Mouse (Mus musculus) thymus, adult 2 months (tissue): ENCODE data around the gene Cenpu. TPM values are rescaled to one million over a fixed set of nuclear protein-coding genes. Genes with fewer than 3 reads are reported as not detected.

Experiments
- DNase-seq: peaks from one replicate; pipeline ENCODE4 v3.0.0; 2021
- H3K27ac ChIP-seq: fragments of 200-500 bp; 2 replicates; pipeline ENCODE4 v1.5.1; 2012; ENCODE audit warnings: low read length, control low read depth; ENCODE audit not compliant: control insufficient read depth, insufficient read depth
- H3K27me3 ChIP-seq: fragments of 200-500 bp; 2 replicates; pipeline ENCODE4 v1.6.1; 2012; ENCODE audit warnings: mild to moderate bottlenecking, low read length, moderate library complexity, mixed read lengths; ENCODE audit not compliant: control insufficient read depth, insufficient read depth
- H3K36me3 ChIP-seq: fragments of 200-500 bp; 2 replicates; pipeline ENCODE4 v1.6.1; 2012; ENCODE audit warnings: mild to moderate bottlenecking, low read length, moderate library complexity; ENCODE audit not compliant: control insufficient read depth, insufficient read depth
- H3K4me1 ChIP-seq: fragments of 200-500 bp; replicated peaks from 2 replicates; pipeline ENCODE4 v1.6.1; 2012; ENCODE audit warnings: low read length; ENCODE audit not compliant: control insufficient read depth, insufficient read depth
- H3K4me3 ChIP-seq: fragments of 200-500 bp; 2 replicates; pipeline ENCODE4 v1.5.1; 2012; ENCODE audit warnings: mild to moderate bottlenecking, low read length, control low read depth, moderate library complexity; ENCODE audit not compliant: control insufficient read depth, insufficient read depth
- CTCF ChIP-seq: fragments of 200-500 bp; IDR thresholded peaks from 2 replicates; pipeline ENCODE4 v1.5.1; 2012; ENCODE audit warnings: mild to moderate bottlenecking, control low read depth, low read length, moderate library complexity, borderline replicate concordance; ENCODE audit not compliant: control insufficient read depth, poor library complexity, insufficient read depth; ENCODE audit errors: extremely low read depth
- POLR2A ChIP-seq: fragments of 200-500 bp; IDR thresholded peaks from 2 replicates; pipeline ENCODE4 v1.6.1; 2012; ENCODE audit warnings: mild to moderate bottlenecking, low read length, control low read depth, moderate library complexity; ENCODE audit not compliant: control insufficient read depth, poor library complexity, insufficient read depth; ENCODE audit errors: extremely low read depth
- WGBS: fragments of 180-500 bp; shearing (Covaris S2); methylation state at CpG from one replicate; pipeline ENCODE4 v1.1.7; 2018; 5-methylcytosine and 5-hydroxymethylcytosine counted together
- polyA plus RNA-seq: library from polyadenylated mRNA; depleted of rRNA; stranded (reverse); fragments of >200 nt; gene quantifications from 2 replicates; pipeline ENCODE4 v1.2.3, GENCODE M21; 2012

Gene Cenpu
- polyA plus RNA-seq, 1 experiment: 4.6 TPM

GRCm38 (mm10) chr8:46546431-46547176 lies 5.2 kb upstream of the Cenpu start:
- H3K4me3 ChIP-seq: no peak overlapping the region
- H3K36me3 ChIP-seq: no peaks in the 10 kb centered on the region
- 59% methylated on average over 11 of the region's 11 CpGs for WGBS
- no peaks in the 10 kb centered on the region; the same call in 1 of the 2 replicates for H3K27me3 ChIP-seq
- no peaks in the 10 kb centered on the region for H3K4me1 ChIP-seq
- H3K27ac ChIP-seq: no peak overlapping the region
- no peak for DNase-seq
- TF ChIP-seq POLR2A (no peak), CTCF (no peak)

GRCm38 (mm10) chr8:46547245-46547644 lies 4.6 kb upstream of the Cenpu start:
- H3K27ac ChIP-seq: no peak overlapping the region
- WGBS: 31% methylated on average over 4 of the region's 4 CpGs

GRCm38 (mm10) chr8:46550058-46550457 lies 1.8 kb upstream of the Cenpu start:
- TF ChIP-seq CTCF (no peak), POLR2A (no peak)
- Histone ChIP-seq H3K27ac (no peak overlapping the region), H3K4me1 (0 out of 2 replicates have a peak, but pooled peaks cover 5% of the 10 kb centered on the region), H3K27me3 (no peaks in the 10 kb centered on the region; the same call in 1 of the 2 replicates), H3K36me3 (no peaks in the 10 kb centered on the region), H3K4me3 (no peak overlapping the region)
- WGBS: 71% methylated on average over 8 of the region's 8 CpGs
- no peak for DNase-seq

More at GRCm38 (mm10) chr8:46547245-46547644, 4.6 kb upstream of the Cenpu start:
- no peak for DNase-seq
- TF ChIP-seq POLR2A (no peak), CTCF (no peak)
- no peaks in the 10 kb centered on the region for H3K36me3 ChIP-seq
- no peak overlapping the region for H3K4me3 ChIP-seq
- no peaks in the 10 kb centered on the region for H3K4me1 ChIP-seq
- H3K27me3 ChIP-seq: no peaks in the 10 kb centered on the region; the same call in 1 of the 2 replicates

- Histone ChIP-seq H3K4me3 (no peak overlapping the region), H3K27me3 (no peaks in the 10 kb centered on the region), H3K36me3 (no peaks in the 10 kb centered on the region), H3K27ac (no peak overlapping the region), H3K4me1 (0 out of 2 replicates have a peak, but pooled peaks cover 5% of the 10 kb centered on the region)
- TF ChIP-seq CTCF (no peak), POLR2A (no peak)
- 54% methylated on average over 4 of the region's 4 CpGs for WGBS
- no peak for DNase-seq
Measured at GRCm38 (mm10) chr8:46551029-46551428, 799 bp upstream of the Cenpu start.

- no peaks in the 10 kb centered on the region for H3K27me3 ChIP-seq
- peak overlapping the region; percentile 65 for H3K4me3 ChIP-seq
- 3% methylated on average over 10 of the region's 10 CpGs for WGBS
- no peak for DNase-seq
- no peak overlapping the region for H3K27ac ChIP-seq
- no peaks in the 10 kb centered on the region for H3K36me3 ChIP-seq
- TF ChIP-seq CTCF (no peak), POLR2A (no peak)
- H3K4me1 ChIP-seq: 0 out of 2 replicates have a peak, but pooled peaks cover 5% of the 10 kb centered on the region
Measured at GRCm38 (mm10) chr8:46552441-46552765, 575 bp downstream of the Cenpu start.

GRCm38 (mm10) chr8:46559428-46559827 lies 7.6 kb downstream of the Cenpu start:
- no peaks in the 10 kb centered on the region for H3K4me1 ChIP-seq
- H3K27ac ChIP-seq: no peak overlapping the region
- WGBS: 66% methylated on average over 6 of the region's 6 CpGs
- TF ChIP-seq POLR2A (no peak), CTCF (no peak)
- peak; percentile 23 for DNase-seq
- no peaks in the 10 kb centered on the region for H3K36me3 ChIP-seq
- no peak overlapping the region for H3K4me3 ChIP-seq
- H3K27me3 ChIP-seq: no peaks in the 10 kb centered on the region

GRCm38 (mm10) chr8:46562333-46562732 lies 10.5 kb downstream of the Cenpu start:
- WGBS: 97% methylated on average over 16 of the region's 16 CpGs
- no peak for DNase-seq

More at GRCm38 (mm10) chr8:46562333-46562732, 10.5 kb downstream of the Cenpu start:
- TF ChIP-seq CTCF: no peak
- no peak for TF ChIP-seq POLR2A
- no peak overlapping the region for H3K27ac ChIP-seq
- no peaks in the 10 kb centered on the region for H3K4me1 ChIP-seq
- H3K36me3 ChIP-seq: no peaks in the 10 kb centered on the region
- H3K4me3 ChIP-seq: no peak overlapping the region
- H3K27me3 ChIP-seq: no peaks in the 10 kb centered on the region
